Mouse (Mus musculus): Measurements from ENCODE around the gene Nell1. TPM values are rescaled to one million over a fixed set of nuclear protein-coding genes. Genes with fewer than 3 reads are reported as not detected.

The Nell1 gene
- polyA plus RNA-seq, 1 experiment from 2014 or later, result 0.31 TPM

DNA sequence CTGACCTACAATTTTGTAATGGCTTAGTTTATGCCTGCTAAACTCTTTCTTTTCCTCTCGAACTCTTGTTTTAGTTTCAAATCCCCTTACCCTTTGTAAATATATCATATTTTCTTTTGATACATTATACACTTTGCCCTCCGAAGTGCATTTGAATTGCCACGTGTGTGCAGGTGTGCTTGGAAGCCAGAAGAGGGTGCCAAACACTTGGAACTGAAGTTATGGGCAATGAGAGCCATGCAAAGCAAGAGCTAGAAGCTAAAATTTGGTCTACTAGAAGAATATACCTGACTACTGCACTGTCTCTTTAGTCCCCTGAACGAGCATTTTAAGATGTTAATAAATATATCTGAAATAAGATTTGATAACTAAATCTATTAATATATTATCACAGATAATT, 756.3 kb downstream of the Nell1 start:
- H3K4me3 ChIP-seq, result no peak overlapping the region
- no peak for ATAC-seq (replicated peaks; ENCODE audit: insufficient number of reproducible peaks, insufficient read depth, low FRiP score, low read depth)
- H3K9me3 ChIP-seq (replicated peaks), result no peaks in the 10 kb centered on the region
- H3K4me2 ChIP-seq, result no peak overlapping the region
- WGBS, result 46% methylated on average over 4 of the region's 4 CpGs
- H3K9ac ChIP-seq, result no peak overlapping the region
- no peaks in the 10 kb centered on the region for H3K4me1 ChIP-seq (replicated peaks)
- H3K27me3 ChIP-seq, result no peaks in the 10 kb centered on the region
- no peaks in the 10 kb centered on the region for H3K36me3 ChIP-seq
- no peak overlapping the region for H3K27ac ChIP-seq

DNA sequence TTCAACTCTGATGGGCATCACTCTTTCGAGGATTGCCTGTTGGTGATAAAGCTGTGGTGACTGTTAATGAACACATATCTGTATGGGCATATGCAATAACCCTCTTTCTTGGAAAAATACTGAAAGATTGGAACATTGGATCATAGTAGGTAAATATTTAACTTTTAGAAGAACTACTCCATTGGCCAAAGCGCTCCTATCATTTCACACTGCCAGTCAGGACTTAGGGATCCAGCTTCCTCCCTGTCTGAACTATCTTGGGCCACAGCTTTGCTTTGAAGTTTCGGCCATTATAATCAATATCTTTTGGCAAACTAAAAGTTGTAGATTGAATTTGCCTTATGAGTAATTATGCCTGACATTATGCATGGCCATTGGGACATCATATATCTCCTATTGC, 780.9 kb downstream of the Nell1 start:
- H3K27ac ChIP-seq, result no peak overlapping the region
- H3K36me3 ChIP-seq, result no peaks in the 10 kb centered on the region
- H3K9me3 ChIP-seq (replicated peaks), result no peaks in the 10 kb centered on the region
- H3K4me2 ChIP-seq, result no peak overlapping the region
- H3K4me3 ChIP-seq, result no peak overlapping the region
- H3K27me3 ChIP-seq, result no peaks in the 10 kb centered on the region
- no peak for ATAC-seq (replicated peaks; ENCODE audit: insufficient number of reproducible peaks, insufficient read depth, low FRiP score, low read depth)
- H3K4me1 ChIP-seq (replicated peaks), result no peaks in the 10 kb centered on the region
- no peak overlapping the region for H3K9ac ChIP-seq
- 76% methylated on average over 3 of the region's 3 CpGs for WGBS

DNA sequence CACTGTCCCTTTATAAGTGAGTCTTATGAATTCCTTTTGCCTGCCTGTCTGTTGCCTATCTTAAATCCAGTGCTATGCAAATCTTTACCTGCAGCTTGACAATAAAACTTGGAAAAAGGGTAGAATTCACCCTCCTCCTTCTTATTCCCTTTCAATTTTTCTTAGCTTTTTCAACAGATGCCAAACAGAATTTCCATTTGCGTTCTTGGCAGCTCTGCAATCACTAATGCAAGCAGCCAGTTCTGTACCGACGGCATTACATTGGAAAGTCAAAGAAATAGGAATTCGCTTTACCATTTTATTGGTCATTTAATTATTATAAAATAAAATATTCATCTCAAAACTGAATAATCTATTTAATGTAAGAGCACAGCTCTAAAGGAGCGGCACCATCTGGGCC, 781.7 kb downstream of the Nell1 start:
- no peaks in the 10 kb centered on the region for H3K9me3 ChIP-seq (replicated peaks)
- ATAC-seq (replicated peaks; ENCODE audit: insufficient number of reproducible peaks, insufficient read depth, low FRiP score, low read depth), result no peak
- H3K4me1 ChIP-seq (replicated peaks), result no peaks in the 10 kb centered on the region
- H3K9ac ChIP-seq, result no peak overlapping the region
- WGBS, result 76% methylated on average over 5 of the region's 5 CpGs
- no peaks in the 10 kb centered on the region for H3K36me3 ChIP-seq
- H3K27ac ChIP-seq, result no peak overlapping the region
- H3K4me3 ChIP-seq, result no peak overlapping the region
- H3K27me3 ChIP-seq, result no peaks in the 10 kb centered on the region
- no peak overlapping the region for H3K4me2 ChIP-seq

DNA sequence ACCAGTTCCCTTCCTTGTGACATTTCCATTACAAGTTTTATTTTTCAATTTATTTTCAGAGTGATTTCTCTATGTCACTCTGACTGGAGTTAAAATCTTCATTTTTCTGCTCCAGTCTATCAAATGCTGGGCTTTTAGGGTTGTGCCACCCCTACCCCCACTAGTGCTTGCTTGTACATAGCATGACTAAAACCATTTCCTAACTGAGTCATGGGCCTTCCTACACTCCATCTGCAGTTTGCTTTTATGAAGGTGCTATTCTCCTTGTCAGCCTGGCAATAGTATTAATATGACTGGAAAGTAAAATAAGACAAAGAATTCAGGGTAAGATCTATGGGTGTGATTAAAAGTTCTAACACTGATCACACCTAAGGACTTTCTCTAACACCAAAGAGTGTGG, 798.9 kb downstream of the Nell1 start:
- Histone ChIP-seq H3K27ac (no peak overlapping the region), H3K9me3 (replicated peaks) (no peaks in the 10 kb centered on the region), H3K4me1 (replicated peaks) (no peaks in the 10 kb centered on the region), H3K4me3 (no peak overlapping the region), H3K36me3 (no peaks in the 10 kb centered on the region), H3K9ac (no peak overlapping the region), H3K4me2 (no peak overlapping the region), H3K27me3 (no peaks in the 10 kb centered on the region)
- ATAC-seq (replicated peaks; ENCODE audit: insufficient number of reproducible peaks, insufficient read depth, low FRiP score, low read depth), result no peak

GRCm38 (mm10) chr7:50781105-50781504, 806.4 kb downstream of the Nell1 start:
- H3K4me3 ChIP-seq, result no peak overlapping the region
- no peak overlapping the region for H3K9ac ChIP-seq
- no peaks in the 10 kb centered on the region for H3K36me3 ChIP-seq
- no peak for ATAC-seq (replicated peaks; ENCODE audit: insufficient number of reproducible peaks, insufficient read depth, low FRiP score, low read depth)
- no peaks in the 10 kb centered on the region for H3K4me1 ChIP-seq (replicated peaks)
- H3K4me2 ChIP-seq, result no peak overlapping the region
- WGBS, result 69% methylated on average over 1 of the region's 1 CpGs
- H3K9me3 ChIP-seq (replicated peaks), result no peaks in the 10 kb centered on the region
- no peaks in the 10 kb centered on the region for H3K27me3 ChIP-seq
- H3K27ac ChIP-seq, result no peak overlapping the region

- Histone ChIP-seq H3K4me3 (no peak overlapping the region), H3K27ac (no peak overlapping the region), H3K36me3 (no peaks in the 10 kb centered on the region), H3K27me3 (no peaks in the 10 kb centered on the region), H3K9ac (no peak overlapping the region), H3K4me2 (no peak overlapping the region), H3K9me3 (replicated peaks) (no peaks in the 10 kb centered on the region), H3K4me1 (replicated peaks) (no peaks in the 10 kb centered on the region)
- 60% methylated on average over 1 of the region's 1 CpGs for WGBS
- ATAC-seq (replicated peaks; ENCODE audit: insufficient number of reproducible peaks, insufficient read depth, low FRiP score, low read depth), result no peak
These were observed 809.0 kb downstream of the Nell1 start for GRCm38 (mm10) chr7:50783652-50784051.

DNA sequence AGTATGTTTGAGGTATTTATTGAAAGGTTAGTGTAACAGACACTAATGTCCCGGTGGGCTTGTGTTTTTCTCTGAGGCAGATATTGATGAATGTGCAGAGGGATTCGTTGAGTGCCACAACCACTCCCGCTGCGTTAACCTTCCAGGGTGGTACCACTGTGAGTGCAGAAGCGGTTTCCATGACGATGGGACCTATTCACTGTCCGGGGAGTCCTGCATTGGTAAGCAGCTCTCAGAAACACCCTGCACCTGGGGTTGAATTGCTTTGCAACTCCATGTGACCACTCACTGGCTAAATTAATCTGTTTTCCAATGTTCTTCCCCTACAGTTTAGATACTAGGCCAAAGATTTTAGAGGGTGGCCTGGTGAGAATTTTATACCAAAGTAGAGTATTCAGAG, 851.5 kb downstream of the Nell1 start:
- Histone ChIP-seq H3K27me3 (no peaks in the 10 kb centered on the region), H3K4me2 (no peak overlapping the region), H3K4me1 (replicated peaks) (no peaks in the 10 kb centered on the region), H3K9ac (no peak overlapping the region), H3K4me3 (no peak overlapping the region), H3K27ac (no peak overlapping the region), H3K9me3 (replicated peaks) (no peaks in the 10 kb centered on the region), H3K36me3 (no peaks in the 10 kb centered on the region)
- WGBS, result 48% methylated on average over 7 of the region's 7 CpGs
- no peak for ATAC-seq (replicated peaks; ENCODE audit: insufficient number of reproducible peaks, insufficient read depth, low FRiP score, low read depth)

- WGBS, result 56% methylated on average over 3 of the region's 3 CpGs
- no peak overlapping the region for H3K4me2 ChIP-seq
These were observed 858.1 kb downstream of the Nell1 start for GRCm38 (mm10) chr7:50832799-50833198.

GRCm38 (mm10) chr7:50842646-50843045, 868.0 kb downstream of the Nell1 start:
- no peak overlapping the region for H3K27ac ChIP-seq

More at GRCm38 (mm10) chr7:50832799-50833198, 858.1 kb downstream of the Nell1 start:
- Histone ChIP-seq H3K9ac (no peak overlapping the region), H3K27me3 (no peaks in the 10 kb centered on the region), H3K4me3 (no peak overlapping the region), H3K36me3 (no peaks in the 10 kb centered on the region), H3K4me1 (replicated peaks) (no peaks in the 10 kb centered on the region), H3K9me3 (replicated peaks) (no peaks in the 10 kb centered on the region), H3K27ac (no peak overlapping the region)
- no peak for ATAC-seq (replicated peaks; ENCODE audit: insufficient number of reproducible peaks, insufficient read depth, low FRiP score, low read depth)

DNA sequence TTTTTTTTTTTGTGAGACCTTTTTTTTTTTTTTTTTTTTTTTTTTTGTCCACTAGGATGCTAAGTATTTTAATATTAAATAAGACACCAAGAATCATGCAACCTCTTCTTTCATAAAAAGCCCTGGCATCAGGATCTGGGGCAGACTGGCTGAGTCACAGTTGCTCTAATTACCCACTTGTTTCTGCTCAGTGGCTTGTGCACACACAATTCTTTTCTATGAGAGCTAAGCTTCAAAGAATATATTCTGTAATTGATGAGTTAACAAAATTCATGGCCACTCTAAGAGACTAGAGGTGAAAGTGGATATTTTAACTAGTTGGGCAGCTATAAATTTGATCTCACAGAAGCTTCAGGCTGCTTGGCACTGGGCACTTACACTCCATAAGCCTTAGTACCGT, 873.3 kb downstream of the Nell1 start:
- no peak overlapping the region for H3K4me2 ChIP-seq
- WGBS, result 65% methylated on average over 1 of the region's 1 CpGs
- H3K36me3 ChIP-seq, result no peaks in the 10 kb centered on the region
- no peaks in the 10 kb centered on the region for H3K27me3 ChIP-seq
- no peaks in the 10 kb centered on the region for H3K4me1 ChIP-seq (replicated peaks)
- H3K9ac ChIP-seq, result no peak overlapping the region
- H3K27ac ChIP-seq, result no peak overlapping the region
- no peak overlapping the region for H3K4me3 ChIP-seq
- no peak for ATAC-seq (replicated peaks; ENCODE audit: insufficient number of reproducible peaks, insufficient read depth, low FRiP score, low read depth)
- no peaks in the 10 kb centered on the region for H3K9me3 ChIP-seq (replicated peaks)

More at GRCm38 (mm10) chr7:50842646-50843045, 868.0 kb downstream of the Nell1 start:
- no peaks in the 10 kb centered on the region for H3K4me1 ChIP-seq (replicated peaks)
- no peak overlapping the region for H3K4me2 ChIP-seq
- no peaks in the 10 kb centered on the region for H3K9me3 ChIP-seq (replicated peaks)
- no peaks in the 10 kb centered on the region for H3K36me3 ChIP-seq
- H3K4me3 ChIP-seq, result no peak overlapping the region
- no peak overlapping the region for H3K9ac ChIP-seq
- no peak for ATAC-seq (replicated peaks; ENCODE audit: insufficient number of reproducible peaks, insufficient read depth, low FRiP score, low read depth)
- H3K27me3 ChIP-seq, result no peaks in the 10 kb centered on the region

- 68% methylated on average over 1 of the region's 1 CpGs for WGBS
- Histone ChIP-seq H3K4me2 (no peak overlapping the region), H3K9me3 (replicated peaks) (no peaks in the 10 kb centered on the region), H3K4me1 (replicated peaks) (no peaks in the 10 kb centered on the region), H3K4me3 (no peak overlapping the region), H3K9ac (no peak overlapping the region), H3K27me3 (no peaks in the 10 kb centered on the region), H3K36me3 (no peaks in the 10 kb centered on the region), H3K27ac (no peak overlapping the region)
- ATAC-seq (replicated peaks; ENCODE audit: insufficient number of reproducible peaks, insufficient read depth, low FRiP score, low read depth), result no peak
These were observed 875.6 kb downstream of the Nell1 start for GRCm38 (mm10) chr7:50850271-50850670.

DNA sequence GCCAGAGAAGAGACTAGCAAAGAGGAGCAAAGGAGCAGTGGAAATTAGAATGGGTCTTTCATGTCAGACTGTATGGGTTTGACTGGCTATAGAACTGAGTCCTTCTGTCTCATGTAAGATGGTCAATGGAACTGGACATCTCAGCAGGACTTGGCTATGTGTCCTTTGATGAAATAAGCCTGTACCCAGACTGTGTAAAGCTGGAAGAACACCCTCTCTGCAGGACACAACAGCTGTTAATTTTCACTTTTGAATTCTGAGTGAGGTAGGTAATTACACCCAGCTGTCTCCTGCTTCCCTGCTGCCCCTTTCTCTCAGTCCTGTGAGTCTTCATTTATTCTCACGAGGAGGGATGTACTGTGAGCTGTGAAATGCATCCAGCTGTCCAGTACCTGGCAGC, 895.5 kb downstream of the Nell1 start:
- Histone ChIP-seq H3K4me3 (no peak overlapping the region), H3K36me3 (no peaks in the 10 kb centered on the region), H3K4me2 (no peak overlapping the region), H3K27ac (no peak overlapping the region), H3K4me1 (replicated peaks) (no peaks in the 10 kb centered on the region), H3K9ac (no peak overlapping the region), H3K9me3 (replicated peaks) (no peaks in the 10 kb centered on the region), H3K27me3 (no peaks in the 10 kb centered on the region)
- ATAC-seq (replicated peaks; ENCODE audit: insufficient number of reproducible peaks, insufficient read depth, low FRiP score, low read depth), result no peak
- WGBS, result 41% methylated on average over 1 of the region's 1 CpGs

DNA sequence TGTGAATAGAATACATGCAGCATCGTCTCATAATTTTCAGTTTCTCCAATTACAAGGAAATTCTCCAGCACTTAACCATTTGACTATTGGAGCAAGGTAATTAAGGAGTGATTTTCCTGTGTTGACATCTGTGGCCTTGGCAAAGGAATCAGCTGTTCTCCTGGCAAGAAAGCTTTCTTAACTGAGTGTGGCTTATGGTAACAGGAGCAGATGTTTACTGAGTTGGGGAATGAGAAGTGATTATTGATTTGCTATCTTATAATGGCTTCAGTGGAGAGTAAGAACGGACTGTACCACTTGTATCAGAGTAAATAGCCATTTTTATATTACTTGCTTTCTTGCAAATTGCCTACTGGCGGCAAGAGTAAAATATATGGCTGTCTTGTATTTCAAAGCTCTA, 913.0 kb downstream of the Nell1 start:
- H3K4me3 ChIP-seq, result no peak overlapping the region
- H3K9ac ChIP-seq, result no peak overlapping the region
- no peaks in the 10 kb centered on the region for H3K36me3 ChIP-seq
- no peak overlapping the region for H3K4me2 ChIP-seq
- no peak overlapping the region for H3K27ac ChIP-seq
- no peaks in the 10 kb centered on the region for H3K9me3 ChIP-seq (replicated peaks)
- ATAC-seq (replicated peaks; ENCODE audit: insufficient number of reproducible peaks, insufficient read depth, low FRiP score, low read depth), result no peak
- 61% methylated on average over 3 of the region's 3 CpGs for WGBS
- H3K27me3 ChIP-seq, result no peaks in the 10 kb centered on the region
- no peaks in the 10 kb centered on the region for H3K4me1 ChIP-seq (replicated peaks)

Data from heart, embryonic 15.5 days (tissue).